Mouse (Mus musculus): ENCODE data around the gene Emp3.

Gene Emp3

GRCm38 (mm10) chr7:45869787-45870186, 51.4 kb downstream of the Emp3 start:
- peaks cover 55% of the 10 kb centered on the region for H3K27me3 ChIP-seq (ENCODE audit: insufficient read depth, low read length)
- H3K4me3 ChIP-seq (replicated peaks; ENCODE audit: low read length) = peak overlapping the region; percentile 69
- no peak for TF ChIP-seq NANOG (IDR thresholded peaks at IDR 0.05; ENCODE audit: borderline replicate concordance, low read length)
- TF ChIP-seq CTCF (conservative IDR thresholded peaks at IDR 0.05; ENCODE audit: low read length) = no peak
- no peak for TF ChIP-seq POU5F1 (IDR thresholded peaks at IDR 0.05; ENCODE audit: borderline replicate concordance, low read length)
- peaks cover 9% of the 10 kb centered on the region for H3K36me3 ChIP-seq (ENCODE audit: insufficient read depth, low read length)
- H3K9me3 ChIP-seq (ENCODE audit: low read length) = no peaks in the 10 kb centered on the region
- peaks cover 54% of the 10 kb centered on the region for H3K4me1 ChIP-seq (replicated peaks; ENCODE audit: low read depth, low read length)

- TF ChIP-seq POU5F1 (IDR thresholded peaks at IDR 0.05; ENCODE audit: borderline replicate concordance, low read length) = no peak
- H3K36me3 ChIP-seq (ENCODE audit: insufficient read depth, low read length) = peaks cover 3% of the 10 kb centered on the region
- H3K4me3 ChIP-seq (replicated peaks; ENCODE audit: low read length) = no peak overlapping the region
- peaks cover 55% of the 10 kb centered on the region for H3K27me3 ChIP-seq (ENCODE audit: insufficient read depth, low read length)
- no peaks in the 10 kb centered on the region for H3K9me3 ChIP-seq (ENCODE audit: low read length)
- H3K4me1 ChIP-seq (replicated peaks; ENCODE audit: low read depth, low read length) = peaks cover 49% of the 10 kb centered on the region
These were observed 52.0 kb downstream of the Emp3 start for GRCm38 (mm10) chr7:45869107-45869670.

Measured in E14TG2a.4 (cell line).